12 mouse cellular contexts compared by ENCODE assay signal in genomic region chr5:87424041-87424440, GRCm38 (mm10). TPM values are rescaled to one million over a fixed set of nuclear protein-coding genes. Genes with fewer than 3 reads are reported as not detected.
A peak's percentile ranks its signal among the peaks of the same experiment; 100 is the strongest.
DNase-seq lines count a peak whose midpoint lies in the region; ATAC-seq and TF ChIP-seq lines count a peak whose summit lies in the region.
"Not testable (repeated sequence)": the region's sequence is repeated elsewhere in the genome, so short reads cannot be mapped to it uniquely, and the experiment has no call there.
"Had no signal": no experiment of that assay in that cellular context is flagged by ENCODE, and none has a peak within 500 bp of the region (broad histone marks: within the 10 kb centered on the region; RNA-seq: fewer than 3 reads in every experiment).

Ugt2b38 (minus strand) TSS chr5:87424203.

- not testable (repeated sequence) for TF ChIP-seq POLR2A in kidney, adult 2 months (IDR thresholded peaks at IDR 0.05; ENCODE audit: low read depth, low read length)

- not testable (repeated sequence) for TF ChIP-seq CTCF in kidney, adult 2 months (conservative IDR thresholded peaks at IDR 0.05; ENCODE audit: insufficient read depth, insufficient read length, low read depth, low read length)

- H3K36me3 ChIP-seq in kidney, adult 2 months (ENCODE audit: control insufficient read depth, insufficient read depth, low read length); kidney, embryonic 16.5 days (ENCODE audit: insufficient read depth, low read length): not testable (repeated sequence)

- not testable (repeated sequence) for H3K4me2 ChIP-seq in kidney, embryonic 16.5 days (replicated peaks; ENCODE audit: low read depth, low read length)

- H3K9ac ChIP-seq in kidney, embryonic 16.5 days (replicated peaks; ENCODE audit: low read length), result not testable (repeated sequence)

- peak; percentile 78 for DNase-seq in kidney, adult 2 months
- DNase-seq in kidney, adult 8-10 months, result peak; percentile 39 to 40
- DNase-seq in kidney, adult 9 months, result peak; percentile 77
- peak; percentile 1 for DNase-seq in kidney, postnatal 14 days
- DNase-seq in kidney, postnatal 36 days, result peak; percentile 12 to 43

- not testable (repeated sequence) for H3K27me3 ChIP-seq in kidney, adult 2 months (replicated peaks; ENCODE audit: control insufficient read depth, insufficient read depth, low read length); kidney, embryonic 16.5 days (ENCODE audit: insufficient read depth, low read length)

- H3K4me1 ChIP-seq in kidney, adult 2 months (ENCODE audit: control insufficient read depth, insufficient read depth, low read length); kidney, embryonic 16.5 days (ENCODE audit: insufficient read depth, low read length): not testable (repeated sequence)

- H3K4me3 ChIP-seq in kidney, adult 2 months (ENCODE audit: insufficient read depth, low read depth, low read length); kidney, embryonic 16.5 days (ENCODE audit: low read length): not testable (repeated sequence)

- not testable (repeated sequence) for H3K9me3 ChIP-seq in kidney, embryonic 16.5 days (ENCODE audit: low read length)

- 43% methylated on average over 2 of the region's 2 CpGs for WGBS in kidney, adult 2 months
- WGBS in kidney, embryonic 16.5 days, result 84% methylated on average over 1 of the region's 2 CpGs

- ATAC-seq in kidney, embryonic 16.5 days (ENCODE audit: low FRiP score, low TSS enrichment), result 0 out of 2 replicates have a peak, but pooled peaks have one; percentile 27

- H3K27ac ChIP-seq in kidney, adult 2 months (ENCODE audit: insufficient read depth, low read depth, low read length); kidney, embryonic 16.5 days (ENCODE audit: low read length): not testable (repeated sequence)

RNA-seq across cellular contexts. Expression of gene Ugt2b38, which starts in this region (rescaled TPM):
- polyA plus RNA-seq in kidney, adult 2 months (2012; rRNA removed), result 37.2 and 48.1 TPM in 2 replicates
- polyA plus RNA-seq in kidney, embryonic 16.5 days (2015; fragmentation: Nextera tagmentation; extraction: Ambion mirVana), result 3.3 and 3.5 TPM in 2 replicates
- polyA plus RNA-seq: activated CD4-positive, CD25-positive, alpha-beta regulatory T cell, adult 4 months; adrenal gland, adult 2 months; brain, embryonic 14.5 days; C2C12; CD4-positive, CD25-positive, alpha-beta regulatory T cell, adult 4 months; G1E had no signal

Comparison
In these comparisons a context has a peak if more than half of its experiments do, and no peak if none do; other contexts are left out.
1. DNase-seq: peak in every context shown above with its lines; median percentile 78 in kidney, adult 2 months; 77 in kidney, adult 9 months; 40 in kidney, adult 8-10 months; 28 in kidney, postnatal 36 days; 1 in kidney, postnatal 14 days.